Mouse (Mus musculus): ENCODE measurements around the gene Prok1.

Gene Prok1

DNA sequence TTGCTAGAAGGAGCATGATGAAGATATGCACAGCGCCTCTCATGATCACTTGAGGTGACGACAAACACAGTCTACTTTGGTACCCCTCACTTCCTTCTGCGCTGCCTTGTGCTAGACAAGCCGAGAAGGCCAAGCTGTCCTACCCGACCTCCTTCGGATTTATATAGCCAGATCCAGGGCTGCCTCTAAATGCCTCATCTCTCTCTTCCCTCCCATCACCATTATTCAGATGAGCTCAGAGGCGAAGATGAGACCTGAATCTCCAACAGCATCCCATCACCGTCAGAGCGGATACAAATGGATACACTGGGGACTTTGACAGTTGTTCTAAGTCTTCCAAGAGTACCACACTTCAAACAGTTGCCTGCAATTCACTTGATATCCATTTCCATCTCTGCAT, at the start of gene Prok1:
Gene Prok1 (minus strand): TSS at position 101 of the 400 bp plus-strand sequence.
- DNase-seq (ENCODE audit: low spot score): no peak

DNA sequence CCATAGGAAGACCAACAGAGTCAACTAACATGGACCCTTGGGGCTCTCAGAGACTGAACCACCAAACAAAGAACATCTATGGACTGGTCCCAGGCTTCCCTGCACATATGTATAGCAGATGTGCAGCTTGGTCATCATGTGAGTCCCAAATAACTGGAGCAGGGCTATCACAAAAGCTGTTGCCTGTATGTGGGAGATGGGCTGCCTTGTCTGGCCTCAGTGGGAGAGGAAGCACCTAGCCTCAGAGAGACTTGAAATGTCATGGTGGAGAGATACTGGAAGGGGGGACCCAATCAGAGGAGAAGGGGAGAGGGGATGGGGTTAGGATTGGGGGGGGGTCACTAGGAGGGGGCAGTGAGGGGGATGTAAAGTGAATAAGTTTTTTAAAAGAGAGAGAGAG, 47.8 kb upstream of the Prok1 start:
- no peak for DNase-seq (ENCODE audit: low spot score)

DNA sequence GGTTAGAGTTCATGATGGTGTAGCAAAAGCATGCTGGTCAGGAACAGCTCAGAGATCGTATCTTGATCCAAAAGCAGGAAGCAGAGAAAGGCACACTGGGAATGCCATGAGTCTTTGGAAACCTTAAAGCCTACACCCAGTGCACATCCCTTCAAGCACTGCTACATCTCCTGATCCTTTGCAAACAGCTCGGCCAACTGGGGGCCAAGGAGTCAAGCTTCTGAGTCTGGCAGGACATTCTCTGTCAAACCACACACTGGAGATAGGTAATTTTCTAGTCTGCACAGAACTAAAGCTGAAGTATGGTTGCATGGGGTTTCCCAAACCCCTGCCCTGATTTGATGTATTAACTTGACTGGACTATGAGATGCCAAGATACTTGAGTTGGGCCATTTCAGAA, 46.6 kb upstream of the Prok1 start:
- no peak for DNase-seq (ENCODE audit: low spot score)

DNA sequence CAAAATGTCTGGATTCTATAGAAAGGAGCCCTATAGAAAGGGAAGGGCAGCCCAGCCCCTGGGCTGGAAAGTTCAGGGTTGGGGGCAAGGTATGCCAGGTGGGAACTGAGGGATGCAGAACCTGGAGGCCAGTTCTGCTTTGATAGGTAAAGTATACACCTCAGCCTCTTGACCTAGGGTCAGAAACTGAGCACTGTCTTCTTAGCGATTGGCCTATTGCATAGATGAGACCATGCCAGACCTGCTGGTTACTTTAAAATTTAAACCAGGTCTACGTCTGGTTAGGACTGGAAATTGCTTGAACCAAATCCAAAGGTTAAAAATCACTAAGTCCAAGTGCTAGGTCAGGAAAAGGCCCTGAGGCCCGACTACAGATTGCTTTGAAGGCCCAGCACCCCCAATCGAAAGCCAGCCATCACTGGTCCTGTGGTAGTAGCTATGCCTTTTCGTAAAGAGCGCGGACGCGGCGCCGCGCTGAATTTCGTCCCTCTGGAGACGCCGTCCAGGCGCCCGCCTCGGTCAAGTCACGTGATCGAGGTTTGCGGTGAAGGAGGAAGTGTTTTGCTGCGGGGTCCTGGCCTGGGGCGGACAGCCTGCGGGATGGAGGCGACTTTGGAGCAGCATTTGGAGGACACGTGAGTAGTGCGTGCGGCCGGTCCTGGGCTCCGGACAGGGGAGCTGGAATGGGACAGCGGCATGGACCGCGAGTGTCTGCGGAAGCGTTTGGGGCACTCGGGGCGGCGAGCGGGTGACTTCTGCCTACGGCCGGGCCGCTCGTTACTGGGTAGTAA, 39.2 kb upstream of the Prok1 start, which contains the start of gene Lamtor5:
Gene Lamtor5 (plus strand): TSS at position 380 of the 791 bp plus-strand sequence.
- peak; percentile 89 for DNase-seq (ENCODE audit: low spot score)

DNA sequence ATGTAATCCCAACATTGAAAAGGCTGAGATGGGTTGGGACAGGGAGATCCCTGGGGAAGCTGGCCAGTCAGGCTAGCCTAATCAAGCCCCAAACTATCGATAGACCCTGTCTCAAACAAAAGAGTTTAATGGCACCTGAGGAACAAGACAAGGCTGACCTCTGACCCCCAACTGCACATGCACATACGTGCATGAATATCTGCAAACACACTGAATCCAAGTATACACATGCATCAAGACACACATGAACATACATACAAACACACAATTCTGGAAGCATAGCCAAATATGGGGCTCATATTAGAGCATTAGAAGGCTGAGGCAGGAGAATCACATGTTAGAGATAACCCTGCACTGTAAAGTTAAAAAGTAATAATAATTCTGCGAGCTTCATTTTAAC, 37.1 kb upstream of the Prok1 start:
- DNase-seq (ENCODE audit: low spot score): no peak

DNA sequence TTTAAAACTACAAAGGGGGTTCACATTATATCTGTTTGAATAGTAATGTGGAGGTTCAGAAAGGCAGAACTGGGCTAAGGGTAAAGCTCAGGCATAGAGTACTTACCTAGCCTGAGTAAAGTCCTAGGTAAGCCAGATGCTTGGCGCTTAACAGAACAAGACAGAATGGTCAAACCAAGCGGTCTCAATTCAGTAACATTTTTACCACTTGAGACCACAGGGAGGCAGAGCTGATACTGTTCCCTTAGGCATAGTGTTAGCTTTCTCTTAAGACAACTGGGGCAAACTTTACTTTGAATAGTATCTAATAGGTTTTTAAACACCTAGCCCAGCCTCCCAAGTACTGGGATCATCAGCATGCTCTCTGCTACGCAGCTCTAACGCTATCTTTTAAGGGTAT, 36.5 kb upstream of the Prok1 start:
- DNase-seq (ENCODE audit: low spot score): no peak

DNA sequence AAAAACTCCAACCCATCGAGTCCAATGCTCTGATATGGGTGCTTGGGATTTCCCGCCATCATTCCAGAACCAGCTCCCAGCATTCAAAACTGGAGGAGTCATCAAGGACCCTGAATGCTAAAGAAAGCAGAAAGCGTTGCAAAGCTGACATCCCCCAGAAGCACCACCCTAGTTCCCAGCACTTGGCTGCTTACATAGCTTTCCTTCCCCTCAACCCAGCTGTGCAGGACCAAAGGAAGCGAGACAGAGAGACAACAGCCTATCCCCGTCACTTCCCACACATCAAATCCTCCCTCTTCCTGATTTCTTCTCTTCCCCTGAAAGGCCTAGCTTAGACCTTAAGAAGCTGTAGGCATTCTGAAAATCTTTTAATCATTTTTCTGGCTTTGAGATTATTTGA, 35.8 kb upstream of the Prok1 start:
- no peak for DNase-seq (ENCODE audit: low spot score)

DNA sequence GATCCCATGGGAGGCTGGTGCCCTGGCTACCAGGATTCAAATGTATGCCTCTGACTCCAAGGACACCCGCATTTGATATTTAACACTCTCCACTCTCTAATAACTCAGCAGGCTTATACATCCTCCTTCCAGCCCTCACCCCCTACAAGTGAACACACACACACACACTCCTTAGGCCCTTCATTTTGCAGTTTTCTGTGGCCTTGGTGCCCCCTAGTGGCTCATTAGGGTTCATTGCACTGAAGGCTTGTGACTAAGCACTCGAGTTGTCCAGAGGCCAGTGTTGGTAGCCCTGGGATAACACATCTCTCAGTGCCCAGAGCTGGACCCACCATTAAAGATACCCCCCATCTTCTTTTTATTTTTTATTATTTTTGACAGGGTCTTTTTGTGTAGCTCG, 34.3 kb upstream of the Prok1 start:
- peak; percentile 60 for DNase-seq (ENCODE audit: low spot score)

DNA sequence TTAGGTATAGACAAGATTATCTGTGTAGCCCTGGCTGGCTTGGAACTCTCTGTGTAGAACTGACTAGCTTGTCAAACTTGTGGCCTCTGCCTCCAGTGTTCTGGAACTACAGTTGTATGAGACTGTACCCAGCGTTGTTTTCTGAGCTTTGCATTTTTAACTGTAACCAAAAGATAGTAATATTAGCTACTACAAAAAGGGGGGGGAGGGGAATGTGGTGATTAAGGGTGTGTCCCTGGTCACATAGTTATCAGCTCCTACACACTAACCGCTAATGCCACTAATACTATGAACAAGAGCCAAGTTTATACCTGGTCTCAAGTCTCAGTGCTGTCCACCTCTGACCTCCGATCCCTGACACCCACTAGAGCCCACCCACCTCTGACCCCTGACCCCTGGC, 32.9 kb upstream of the Prok1 start:
- no peak for DNase-seq (ENCODE audit: low spot score)

DNA sequence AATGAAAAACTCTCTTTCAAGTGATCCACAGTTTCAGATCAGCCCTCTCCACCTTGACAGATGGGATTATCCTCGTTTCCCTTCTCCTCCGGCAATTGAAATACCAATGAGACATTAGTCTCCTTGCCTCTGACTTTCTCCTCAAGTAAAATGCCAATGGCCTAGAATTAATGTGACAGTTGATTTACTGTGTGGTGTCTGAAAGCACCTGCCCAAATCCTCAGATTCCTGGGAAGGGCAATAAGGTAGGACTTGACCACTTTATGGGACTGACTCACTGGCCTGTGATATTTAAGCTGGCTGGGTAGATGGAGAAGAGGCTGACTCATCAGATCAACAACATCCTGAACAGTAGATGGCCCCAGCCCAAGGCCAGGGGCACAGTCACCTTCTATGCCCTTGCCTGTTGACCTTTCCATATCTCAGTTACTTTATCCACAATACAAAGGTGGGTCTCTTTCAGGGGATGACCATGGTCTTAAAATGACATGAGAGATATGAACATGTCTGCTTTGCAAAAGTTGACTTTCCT, 27.4 kb upstream of the Prok1 start:
- DNase-seq (ENCODE audit: low spot score): no peak

DNA sequence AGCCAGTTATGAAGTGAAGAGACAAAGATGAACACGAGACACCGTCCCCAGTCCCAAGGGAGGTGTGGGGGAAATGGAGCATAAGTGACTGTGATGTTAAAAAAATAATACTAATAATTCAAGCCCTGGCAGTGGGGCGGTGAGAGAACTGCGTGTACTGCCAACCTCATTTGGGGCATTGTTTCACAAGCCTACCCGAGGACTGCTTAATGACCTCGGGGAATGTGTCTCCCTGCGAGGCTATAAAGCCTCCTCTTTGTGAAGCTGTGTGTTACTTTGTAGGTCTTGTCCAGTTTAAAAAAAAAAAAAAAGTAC, 22.3 kb upstream of the Prok1 start:
- no peak for DNase-seq (ENCODE audit: low spot score)

DNA sequence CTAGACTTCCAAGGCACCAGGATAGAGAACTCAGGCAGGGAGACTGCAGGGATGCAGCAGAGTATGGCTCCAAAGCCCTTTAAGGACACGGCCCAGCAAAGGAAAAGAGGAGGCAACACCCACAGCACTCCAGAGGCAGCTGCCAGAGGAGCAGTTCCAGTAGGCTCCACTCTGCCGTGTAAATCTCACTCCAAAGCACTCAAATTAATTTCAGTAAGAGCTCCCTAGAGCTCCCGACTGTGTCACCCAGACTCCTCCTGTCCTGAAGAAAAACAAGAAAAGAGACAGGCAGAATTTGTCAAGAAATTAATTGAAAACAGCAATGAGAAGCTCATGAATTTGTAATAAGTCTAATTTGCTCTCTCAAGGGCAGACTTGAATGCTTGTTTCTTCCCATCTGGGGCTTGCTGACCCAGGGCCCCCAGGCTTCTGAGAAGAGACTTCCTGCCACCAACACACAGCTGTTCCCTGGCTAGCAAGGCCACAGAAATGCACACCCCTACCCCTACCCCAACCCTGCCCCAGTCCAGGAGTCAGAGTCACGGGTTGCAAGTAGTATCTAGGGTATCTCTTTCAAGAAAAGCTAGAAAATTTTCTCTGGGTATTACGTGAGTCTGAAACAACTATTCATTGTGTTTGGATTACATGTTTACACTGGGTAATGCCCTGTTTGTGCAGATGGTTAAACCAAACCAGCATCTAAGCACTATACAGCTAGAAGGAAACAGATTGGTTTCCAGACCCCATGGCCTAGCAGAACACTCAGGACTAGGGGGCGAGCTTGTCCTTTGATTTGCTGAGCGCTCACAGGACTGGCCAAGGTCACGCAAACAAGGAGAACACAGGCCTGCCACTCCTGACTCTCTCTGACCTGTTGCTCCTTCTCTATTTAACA, 21.7 kb upstream of the Prok1 start:
- DNase-seq (ENCODE audit: low spot score): no peak

DNA sequence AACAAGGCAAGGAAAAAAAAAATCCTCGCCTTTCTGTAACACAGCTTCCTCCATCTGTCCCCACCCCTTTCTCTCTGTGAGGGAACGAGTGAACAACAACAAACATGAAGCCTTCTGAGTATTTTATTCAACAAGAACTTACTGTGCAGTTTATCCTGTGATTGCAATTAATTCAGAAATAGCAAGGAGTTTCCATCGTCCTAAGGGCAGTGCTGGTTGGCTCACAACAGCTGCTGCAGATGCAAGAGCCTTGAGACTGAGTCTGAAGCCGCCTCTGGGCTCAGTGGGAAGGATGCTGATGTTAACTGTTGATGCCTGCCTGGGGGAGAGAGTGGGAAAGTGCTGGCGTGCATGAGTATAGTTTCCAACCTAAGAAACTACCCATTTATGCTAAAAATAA, 18.4 kb upstream of the Prok1 start:
- DNase-seq (ENCODE audit: low spot score): no peak

DNA sequence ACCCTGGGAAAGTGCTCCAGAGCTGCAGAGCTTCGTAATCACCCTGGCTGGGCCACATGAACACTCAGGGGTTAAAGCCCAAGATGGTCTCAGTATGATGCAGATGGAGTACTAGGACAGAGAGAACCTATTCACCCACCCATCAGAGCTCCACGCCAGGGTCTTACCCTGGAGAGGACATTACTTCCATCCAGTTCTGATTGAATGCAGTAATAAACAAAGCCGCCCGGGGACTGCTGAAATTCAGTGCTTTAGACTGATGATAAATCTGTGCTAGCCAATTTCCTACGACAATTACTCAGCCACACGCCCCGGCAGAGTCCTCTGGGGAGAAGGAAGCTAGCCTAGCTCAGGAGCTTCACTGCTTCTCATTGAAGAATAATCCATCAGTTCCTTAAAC, 17.2 kb upstream of the Prok1 start:
- no peak for DNase-seq (ENCODE audit: low spot score)

DNA sequence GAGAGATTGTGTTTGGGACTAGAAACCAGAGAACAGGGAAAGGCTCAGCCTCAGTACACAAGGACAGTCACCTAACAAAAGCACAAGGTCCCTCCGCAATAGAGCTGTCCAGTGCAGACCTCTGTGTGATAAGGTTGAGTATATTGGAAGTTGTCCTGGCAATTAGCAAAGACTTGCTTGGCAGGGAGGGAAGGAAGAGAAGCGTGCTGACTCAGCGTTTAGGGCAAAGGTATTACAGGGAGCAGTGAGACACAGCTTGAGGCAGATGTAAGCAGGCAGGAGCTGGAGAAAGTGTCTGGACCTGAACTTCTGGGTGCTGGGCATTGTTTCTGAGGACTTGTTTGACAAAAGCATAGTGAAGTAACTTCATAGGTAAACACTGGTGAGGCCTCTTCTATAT, 16.5 kb upstream of the Prok1 start:
- DNase-seq (ENCODE audit: low spot score): no peak

DNA sequence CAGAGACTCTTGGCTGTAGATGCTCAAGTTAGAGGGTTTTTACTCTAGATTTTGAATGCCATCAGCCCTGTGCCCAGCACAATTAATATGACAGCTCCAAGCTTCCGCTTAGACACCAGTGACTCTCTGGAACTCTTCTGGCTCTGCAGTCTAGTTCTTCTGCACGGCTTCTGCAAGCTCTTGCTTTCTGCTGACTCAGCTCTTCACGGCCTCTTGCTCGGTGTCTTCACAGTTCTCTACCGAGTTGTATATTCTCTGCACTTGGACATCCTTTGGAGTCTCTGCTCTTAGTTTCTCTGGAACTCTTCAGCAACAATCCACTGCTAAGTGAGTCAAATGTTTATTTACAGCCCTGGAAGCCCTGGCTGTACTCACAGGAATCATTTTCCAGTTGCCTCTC, 14.4 kb upstream of the Prok1 start:
- no peak for DNase-seq (ENCODE audit: low spot score)

DNA sequence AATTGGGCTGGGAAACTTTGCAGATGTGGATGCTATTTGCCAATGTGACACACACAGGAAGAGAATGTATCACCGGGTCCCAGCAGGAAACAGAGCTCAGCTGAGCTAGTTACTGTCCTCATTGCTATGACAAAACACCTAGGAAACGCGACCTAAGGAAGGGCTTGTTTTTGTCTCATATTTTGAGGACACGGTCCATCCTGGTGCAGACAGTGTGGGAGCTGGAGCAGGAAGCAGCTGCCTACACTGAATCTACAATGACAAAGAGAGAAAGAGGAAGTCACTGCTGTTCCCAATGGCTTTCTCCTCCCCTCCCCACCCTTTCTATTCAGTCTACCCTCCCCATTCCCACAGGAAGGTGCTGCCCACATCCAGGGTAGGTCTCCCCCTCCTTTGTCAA, 12.5 kb upstream of the Prok1 start:
- DNase-seq (ENCODE audit: low spot score): no peak

DNA sequence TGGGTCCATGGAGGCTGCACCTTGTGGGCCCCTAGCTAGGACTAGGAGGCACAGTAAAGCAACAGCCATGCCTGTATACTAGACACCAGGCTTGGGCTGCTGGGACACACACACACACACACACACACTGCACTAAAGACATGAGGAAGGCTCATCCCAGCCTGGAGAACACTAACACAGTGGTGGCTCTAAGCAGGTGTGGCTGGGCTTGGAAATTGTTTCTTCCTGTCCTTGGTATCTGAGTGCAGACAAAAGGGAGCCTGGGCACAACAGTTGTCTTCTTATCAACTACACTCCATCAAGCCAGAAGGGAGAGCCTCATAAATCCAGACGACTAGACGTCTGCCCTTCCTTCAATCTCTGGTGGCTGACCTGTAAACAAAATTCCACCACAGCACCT, 10.8 kb upstream of the Prok1 start:
- DNase-seq (ENCODE audit: low spot score): no peak

DNA sequence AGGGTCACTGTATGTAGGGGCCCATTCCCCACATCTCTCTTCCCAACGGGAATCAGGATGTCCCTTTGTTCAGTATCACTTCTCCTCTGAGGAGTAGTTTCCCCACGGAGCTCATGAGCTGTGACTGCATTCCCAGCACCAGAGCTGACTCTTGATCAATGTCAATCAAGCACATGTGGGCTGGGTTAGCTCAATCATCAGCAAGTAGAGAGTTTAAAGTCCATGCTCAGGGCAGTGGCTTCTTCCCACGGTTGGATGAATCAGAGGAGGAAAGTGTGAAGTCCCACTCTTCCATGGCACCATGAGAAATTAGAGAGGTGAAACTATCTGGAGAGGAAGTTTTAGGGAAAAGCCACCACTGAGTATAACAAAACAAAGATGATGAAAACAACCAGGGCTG, 9.5 kb upstream of the Prok1 start:
- no peak for DNase-seq (ENCODE audit: low spot score)

DNA sequence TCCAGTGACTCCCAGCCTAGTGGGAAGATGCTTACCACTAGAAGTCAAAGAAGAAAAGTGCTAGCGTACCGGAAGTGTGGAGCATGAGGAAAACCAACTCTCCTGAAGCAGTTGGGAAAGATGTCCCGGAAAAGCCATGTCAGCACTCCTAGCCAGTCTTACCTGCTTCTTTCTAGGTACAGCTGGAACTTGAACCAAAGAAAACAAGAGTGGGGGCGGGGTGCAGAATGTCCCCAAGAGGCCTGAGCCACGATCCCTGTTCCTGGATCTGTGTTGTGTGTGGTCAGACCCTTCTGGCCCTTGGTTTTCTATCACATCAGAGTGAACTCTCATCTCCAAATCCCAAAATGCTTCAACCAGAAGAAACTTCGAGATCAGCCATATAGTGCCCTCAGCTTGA, 7.4 kb upstream of the Prok1 start:
- no peak for DNase-seq (ENCODE audit: low spot score)

DNA sequence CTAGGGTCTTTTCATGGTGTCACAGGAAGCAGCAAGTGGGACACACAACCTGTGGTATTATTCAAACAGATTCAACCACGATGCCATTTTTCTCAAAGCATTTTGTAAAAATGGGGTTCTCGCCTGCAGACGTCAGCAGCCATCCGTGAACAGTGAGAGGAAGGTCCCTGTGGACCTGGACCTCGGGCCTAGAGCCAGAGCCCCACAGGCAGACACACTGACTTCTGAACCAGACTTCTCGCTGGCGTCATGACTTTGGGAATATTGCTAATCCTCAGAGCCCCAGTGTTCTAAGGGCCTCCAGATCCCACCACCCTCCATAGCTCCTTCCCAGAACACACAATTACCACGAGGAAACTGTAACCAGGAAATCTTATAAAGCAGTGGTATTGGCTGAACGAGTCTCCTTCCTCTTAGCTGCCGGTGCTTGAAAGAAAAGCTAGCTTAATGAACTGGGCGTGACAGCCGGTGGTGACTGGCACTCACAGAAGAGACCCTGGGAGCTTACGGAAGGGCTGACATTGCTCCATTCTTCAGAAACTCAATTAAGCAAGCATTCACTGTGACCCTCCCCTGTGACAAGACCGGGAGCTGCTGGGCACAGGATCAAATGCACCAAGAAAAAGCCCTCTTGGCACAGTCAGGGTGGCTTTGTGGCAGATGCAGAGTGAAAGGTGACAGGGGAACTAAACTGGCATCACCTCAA, 2.0 kb upstream of the Prok1 start:
- DNase-seq (ENCODE audit: low spot score): no peak

DNA sequence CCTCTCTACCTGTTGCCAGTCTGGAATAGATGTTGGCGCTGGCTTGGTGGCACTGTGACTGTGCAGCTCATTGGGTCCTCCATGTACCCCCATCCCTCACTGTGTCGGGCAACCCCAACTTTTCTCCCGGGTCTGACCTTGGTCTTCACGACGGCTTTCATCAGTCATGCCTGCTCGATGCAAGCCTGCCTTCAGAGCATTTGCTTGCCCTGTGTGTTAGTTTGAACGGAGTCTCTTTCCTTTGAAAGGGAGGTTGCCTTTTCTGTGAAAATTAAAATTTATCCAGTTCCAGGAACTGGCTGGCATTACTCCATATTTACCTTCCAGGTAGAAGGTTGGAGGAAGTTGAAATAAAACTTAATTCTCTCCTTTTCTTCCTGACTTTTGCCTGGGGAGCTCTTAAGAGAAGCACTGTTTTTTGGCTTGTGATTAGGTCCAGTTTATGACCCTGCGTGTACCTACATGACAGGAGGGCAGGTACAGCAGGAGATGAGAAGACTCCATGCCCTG, 981 bp downstream of the Prok1 start:
- DNase-seq (ENCODE audit: low spot score): no peak
